Mouse (Mus musculus) layer of hippocampus, adult 2 months (tissue): ENCODE data around the gene Dock1. TPM values are rescaled to one million over a fixed set of nuclear protein-coding genes. Genes with fewer than 3 reads are reported as not detected.
A peak's percentile ranks its signal among the peaks of the same experiment; 100 is the strongest.

Experiments
- DNase-seq, 2 experiments: peaks; one replicate each; pipeline ENCODE4 v3.0.0; 2022; ENCODE audit warnings: low spot score in 2 of 2
- H3K27ac ChIP-seq: fragments of 200-600 bp; 2 replicates; pipeline ENCODE4 v1.8.1; 2022
- H3K4me3 ChIP-seq: fragments of 200-600 bp; 2 replicates; pipeline ENCODE4 v1.8.1; 2022; ENCODE audit warnings: mild to moderate bottlenecking
- CTCF ChIP-seq: fragments of 200-600 bp; conservative IDR thresholded peaks from 2 replicates; pipeline ENCODE4 v1.8.1; 2022; ENCODE audit warnings: antibody characterized with exemption, mild to moderate bottlenecking, moderate library complexity
- total RNA-seq, 2 experiments: library from RNA; stranded (reverse); gene quantifications; 2 replicates each; pipeline ENCODE4 v1.2.3; 2021

Gene Dock1
- total RNA-seq, 2 experiments from 2014 or later, result 23.8 to 26.5 TPM

DNA sequence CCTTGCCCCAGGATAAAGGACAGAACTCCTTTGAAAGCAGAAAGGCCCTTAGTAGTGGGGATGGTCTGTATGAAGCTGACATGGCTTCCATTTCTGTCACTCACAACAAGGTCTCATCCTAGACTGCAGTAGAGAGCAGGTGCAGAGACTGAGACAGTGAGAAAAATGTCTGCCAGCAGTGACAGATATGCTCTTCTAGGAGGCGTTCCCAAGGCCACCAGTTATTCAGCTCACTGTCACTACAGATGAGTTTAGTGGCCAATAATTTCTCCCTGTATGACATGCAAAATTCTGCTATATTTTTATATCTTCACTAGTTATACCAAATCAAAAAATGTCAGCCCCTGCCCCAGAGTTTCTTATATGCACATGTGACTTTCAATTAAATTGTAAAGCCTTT, 368.5 kb downstream of the Dock1 start:
- Histone ChIP-seq H3K4me3 (no peak overlapping the region), H3K27ac (no peak overlapping the region)
- TF ChIP-seq CTCF, result no peak
- no peak for DNase-seq

DNA sequence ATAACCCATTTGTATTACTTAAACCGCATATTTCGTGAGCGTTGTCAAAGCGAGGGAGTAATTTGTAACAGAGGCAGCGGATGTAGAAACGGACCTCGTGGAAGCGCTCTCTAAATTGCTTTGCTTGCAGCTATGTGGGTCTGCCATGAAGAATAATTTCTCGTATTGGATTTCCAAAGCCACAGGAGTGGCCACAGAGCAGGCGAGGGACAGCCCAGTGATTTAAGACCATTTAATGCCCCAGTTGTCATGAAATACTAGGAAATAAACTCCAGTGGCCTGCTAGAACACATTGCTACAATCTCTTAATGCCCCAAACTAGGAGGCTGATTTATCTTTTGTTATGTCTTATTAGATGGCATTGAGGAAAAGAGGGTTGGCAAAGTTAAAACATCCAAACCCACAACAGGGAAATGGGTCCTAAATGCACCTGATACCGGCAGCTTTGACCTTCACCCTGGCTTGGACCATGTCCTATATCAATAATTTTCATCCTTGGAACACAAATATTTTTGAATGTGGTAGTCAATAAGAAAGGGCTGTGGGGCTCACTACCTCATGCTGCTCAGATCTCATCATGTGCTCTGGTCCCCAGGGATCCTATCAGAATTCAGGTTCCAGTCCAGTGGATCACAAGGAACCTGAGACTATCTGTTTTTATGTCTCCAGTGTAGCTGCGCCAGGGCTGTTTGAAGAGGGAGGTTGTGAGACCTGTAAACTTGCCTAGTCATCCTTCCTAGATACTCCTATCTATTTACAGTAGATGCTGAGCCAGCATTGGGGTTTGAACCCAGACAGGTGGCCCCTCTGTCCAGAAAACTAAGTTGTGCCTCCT, 373.7 kb downstream of the Dock1 start:
- DNase-seq, result no peak
- H3K27ac ChIP-seq, result no peak overlapping the region
- TF ChIP-seq CTCF, result no peak
- H3K4me3 ChIP-seq, result no peak overlapping the region

DNA sequence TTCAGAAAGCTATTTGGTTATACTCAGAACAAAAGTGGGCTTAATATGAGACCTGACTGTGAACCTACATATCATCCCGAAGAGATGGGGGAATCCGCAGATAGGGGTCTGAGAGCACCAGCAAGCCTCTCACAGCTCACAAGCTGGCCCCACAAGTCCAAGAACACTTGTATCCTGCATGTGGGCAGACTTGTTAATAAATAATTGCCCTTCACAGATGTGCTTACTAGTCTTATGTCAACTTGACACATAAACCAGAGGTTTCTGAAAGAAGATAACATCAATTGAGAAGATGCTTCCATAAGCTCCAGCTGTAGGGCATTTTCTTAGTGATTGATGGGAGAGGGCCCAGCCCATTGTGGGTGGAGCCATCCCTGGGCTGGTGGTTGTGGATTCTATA, 379.0 kb downstream of the Dock1 start:
- H3K27ac ChIP-seq, result no peak overlapping the region
- H3K4me3 ChIP-seq, result no peak overlapping the region
- no peak for DNase-seq
- TF ChIP-seq CTCF, result no peak

DNA sequence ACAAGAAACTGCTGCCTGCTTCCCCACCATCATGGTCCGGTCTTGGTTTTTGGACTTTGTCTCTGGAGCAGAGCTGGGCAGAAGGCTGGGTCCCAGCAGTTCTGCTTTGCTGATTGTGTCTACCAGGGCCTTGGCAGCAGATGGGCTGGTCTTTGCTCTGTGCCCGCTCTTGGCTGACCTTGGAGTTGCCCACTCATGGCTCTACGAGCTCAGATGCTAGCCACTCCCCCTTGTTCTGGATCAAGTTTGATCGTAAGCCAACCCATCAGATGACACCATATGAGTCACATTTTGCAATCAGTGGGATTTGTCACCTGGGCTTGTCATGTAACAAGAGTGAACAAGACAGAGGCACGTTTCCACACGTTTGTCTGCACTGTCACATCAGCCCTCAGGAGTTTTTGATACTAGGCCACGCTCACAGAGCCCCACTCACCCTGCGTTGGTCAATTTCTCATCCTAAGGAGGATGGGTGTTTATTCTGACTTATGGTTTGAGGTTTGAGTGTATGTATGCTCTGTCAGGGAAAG, 382.8 kb downstream of the Dock1 start:
- no peak for TF ChIP-seq CTCF
- DNase-seq, result no peak
- Histone ChIP-seq H3K27ac (no peak overlapping the region), H3K4me3 (no peak overlapping the region)

DNA sequence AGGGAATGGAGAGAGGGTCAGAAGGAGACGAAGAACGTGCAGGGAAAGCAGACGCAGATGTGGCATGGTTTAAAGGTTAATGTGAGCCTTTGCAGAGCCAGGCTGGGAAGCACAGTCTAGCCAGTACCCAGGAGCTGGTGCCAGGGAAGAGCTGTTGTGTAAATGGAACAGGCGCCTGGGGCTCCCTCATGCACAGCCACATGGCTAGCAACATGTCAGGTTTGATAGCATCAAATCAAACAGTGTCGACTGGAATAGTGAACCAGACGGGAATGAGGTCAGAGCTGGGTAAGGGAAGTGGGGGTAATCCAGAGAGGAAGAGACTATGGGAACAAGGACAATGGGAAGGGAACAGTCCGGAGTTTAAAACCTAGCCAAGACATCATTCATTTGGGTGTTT, 384.2 kb downstream of the Dock1 start:
- TF ChIP-seq CTCF, result no peak
- Histone ChIP-seq H3K27ac (no peak overlapping the region), H3K4me3 (no peak overlapping the region)
- peak in 1 of 2 experiments; percentile 13 for DNase-seq

DNA sequence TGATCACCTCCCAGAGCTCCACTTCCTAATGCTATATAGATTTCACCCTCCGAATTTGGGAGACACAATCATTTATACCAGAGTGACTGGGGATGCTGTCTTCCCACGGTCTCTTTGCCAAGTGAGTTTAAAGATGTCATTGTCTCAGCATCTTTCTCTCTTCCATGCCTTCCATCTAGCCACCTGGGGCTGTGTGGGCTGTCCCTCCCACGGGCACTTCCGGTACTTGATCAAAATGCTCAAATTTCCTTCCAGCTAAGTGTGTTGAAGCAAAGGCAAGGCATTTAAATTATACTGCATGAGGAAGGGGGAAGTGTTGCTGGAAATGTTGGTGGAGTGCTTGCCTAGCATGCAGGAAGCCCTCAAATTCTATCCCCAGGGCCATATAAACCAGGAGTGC, 388.6 kb downstream of the Dock1 start:
- peak; percentile 38 to 68 for DNase-seq
- Histone ChIP-seq H3K4me3 (no peak overlapping the region), H3K27ac (peak overlapping the region; percentile 53; the same call in 1 of the 2 replicates)
- no peak for TF ChIP-seq CTCF

DNA sequence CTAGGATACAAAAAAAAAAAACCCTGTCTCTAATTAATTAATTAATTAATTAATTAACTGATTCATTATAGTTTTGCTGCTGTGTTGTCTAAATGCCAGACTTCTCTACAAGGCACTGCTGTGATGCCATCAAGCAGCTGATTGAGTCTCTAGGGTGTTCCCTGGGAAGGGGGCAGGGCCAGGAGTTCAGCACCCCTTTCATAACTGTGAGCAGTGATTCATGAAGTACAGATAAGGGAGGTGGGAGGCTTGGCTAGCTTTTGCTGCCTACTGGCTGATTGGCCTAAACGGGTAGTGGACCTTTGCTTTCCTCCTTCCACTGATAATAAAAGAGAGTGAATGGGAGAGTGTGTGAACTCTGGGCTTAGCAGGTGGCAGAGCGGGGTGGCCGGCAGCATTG, 389.1 kb downstream of the Dock1 start:
- Histone ChIP-seq H3K4me3 (no peak overlapping the region), H3K27ac (peak overlapping the region; percentile 53; the same call in 1 of the 2 replicates)
- TF ChIP-seq CTCF, result no peak
- no peak for DNase-seq

DNA sequence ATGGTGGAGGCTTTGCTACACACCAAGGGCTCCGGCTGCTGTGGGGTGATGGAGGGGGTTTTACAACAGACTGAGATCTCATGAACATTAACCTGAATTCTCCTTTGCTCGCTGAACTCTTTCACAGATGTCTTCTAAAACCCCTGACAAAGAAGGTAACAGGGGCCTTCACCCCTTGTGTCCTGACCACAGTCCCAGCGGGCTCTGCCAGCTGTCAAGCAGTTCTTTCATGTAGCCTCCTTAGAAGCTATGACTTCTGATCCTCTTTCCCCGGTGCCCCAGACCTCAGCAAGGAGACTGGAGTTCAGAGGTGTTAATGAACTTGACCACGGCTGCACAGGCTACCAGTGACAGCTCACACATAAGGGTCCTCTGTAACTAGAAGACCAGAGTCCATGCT, 393.4 kb downstream of the Dock1 start:
- no peak for DNase-seq
- Histone ChIP-seq H3K27ac (no peak overlapping the region), H3K4me3 (no peak overlapping the region)
- no peak for TF ChIP-seq CTCF

DNA sequence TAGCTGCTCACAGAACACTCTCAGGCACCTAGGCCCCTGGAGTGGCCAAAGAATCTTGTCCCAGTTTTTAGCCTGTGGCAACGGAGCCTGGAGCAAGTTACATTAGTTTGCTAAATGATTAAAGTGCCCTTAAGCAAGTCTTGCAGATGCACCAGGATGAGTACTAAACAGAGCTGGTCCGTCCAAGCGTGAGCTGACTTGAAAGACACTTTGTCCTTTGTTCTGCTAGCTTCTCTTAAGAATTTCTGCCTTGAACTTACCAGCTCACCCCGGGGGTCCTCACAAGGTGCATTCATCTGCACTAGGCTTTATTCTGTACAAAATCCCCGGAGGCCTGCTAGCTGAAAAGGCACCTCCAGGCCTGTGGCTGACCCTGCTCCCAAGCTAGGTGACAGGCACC, 394.8 kb downstream of the Dock1 start:
- TF ChIP-seq CTCF, result no peak
- no peak overlapping the region for H3K4me3 ChIP-seq
- no peak for DNase-seq
- H3K27ac ChIP-seq, result no peak overlapping the region

DNA sequence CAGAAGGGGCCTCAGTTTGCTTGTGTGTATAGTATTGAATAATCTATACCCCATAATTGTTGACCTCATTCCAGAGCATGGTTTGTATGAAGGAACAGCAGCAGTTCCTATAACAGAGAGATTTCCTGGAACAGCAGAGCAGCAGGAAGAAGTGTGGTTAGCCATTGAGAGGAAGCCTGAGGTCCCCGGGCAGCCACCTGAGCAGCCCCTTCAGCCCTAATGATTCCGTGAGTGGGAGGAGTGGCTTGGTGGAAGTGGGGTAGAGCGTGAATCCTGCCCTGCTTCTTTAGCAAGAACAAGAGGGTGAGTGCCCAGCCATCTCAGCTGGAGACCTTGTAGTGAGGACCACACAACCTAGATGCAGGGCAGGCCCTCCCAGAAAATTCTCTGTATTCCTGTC, 398.4 kb downstream of the Dock1 start:
- DNase-seq, result no peak
- TF ChIP-seq CTCF, result no peak
- H3K4me3 ChIP-seq, result no peak overlapping the region
- no peak overlapping the region for H3K27ac ChIP-seq

DNA sequence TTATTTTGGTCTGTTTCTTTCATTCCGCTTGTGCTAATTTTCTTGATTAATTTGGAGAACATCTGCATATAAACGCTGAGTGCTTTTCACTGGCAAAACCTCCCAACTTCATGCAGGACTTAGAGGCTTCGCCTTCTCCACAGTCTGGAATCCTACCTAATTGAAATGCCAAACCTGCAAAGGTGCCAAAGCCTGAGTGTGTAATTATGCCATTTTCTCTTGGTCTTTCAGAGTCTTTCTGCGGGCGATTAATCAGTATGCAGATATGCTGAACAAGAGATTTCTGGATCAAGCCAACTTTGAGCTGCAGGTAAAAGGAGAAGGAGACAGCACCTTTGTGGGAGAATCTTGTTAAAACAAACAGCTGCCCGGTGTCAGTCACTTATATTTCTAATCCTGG, 406.4 kb downstream of the Dock1 start:
- Histone ChIP-seq H3K27ac (peak overlapping the region; percentile 18; the same call in 1 of the 2 replicates), H3K4me3 (no peak overlapping the region)
- no peak for DNase-seq
- TF ChIP-seq CTCF, result no peak

DNA sequence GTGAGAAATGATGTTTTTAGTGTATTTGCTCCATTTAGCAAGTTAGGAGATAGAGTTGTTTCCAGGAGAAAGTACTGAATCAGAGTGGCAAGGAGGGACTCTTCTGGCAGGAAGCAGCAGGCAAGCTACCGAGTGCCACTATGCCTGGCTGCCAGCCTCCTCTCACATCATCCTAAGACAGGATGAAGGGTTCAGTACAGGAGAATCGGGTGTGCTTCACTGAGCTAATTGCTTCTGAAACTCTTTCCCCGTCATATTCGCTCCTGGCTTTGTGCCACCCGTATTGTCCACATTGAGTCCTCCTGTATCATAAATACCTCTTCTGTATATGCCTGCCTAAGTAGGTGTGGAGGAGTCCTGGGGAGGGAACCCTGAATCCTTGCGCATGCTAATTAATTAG, 406.9 kb downstream of the Dock1 start:
- no peak for TF ChIP-seq CTCF
- Histone ChIP-seq H3K4me3 (no peak overlapping the region), H3K27ac (peak overlapping the region; percentile 18; the same call in 1 of the 2 replicates)
- DNase-seq, result no peak

DNA sequence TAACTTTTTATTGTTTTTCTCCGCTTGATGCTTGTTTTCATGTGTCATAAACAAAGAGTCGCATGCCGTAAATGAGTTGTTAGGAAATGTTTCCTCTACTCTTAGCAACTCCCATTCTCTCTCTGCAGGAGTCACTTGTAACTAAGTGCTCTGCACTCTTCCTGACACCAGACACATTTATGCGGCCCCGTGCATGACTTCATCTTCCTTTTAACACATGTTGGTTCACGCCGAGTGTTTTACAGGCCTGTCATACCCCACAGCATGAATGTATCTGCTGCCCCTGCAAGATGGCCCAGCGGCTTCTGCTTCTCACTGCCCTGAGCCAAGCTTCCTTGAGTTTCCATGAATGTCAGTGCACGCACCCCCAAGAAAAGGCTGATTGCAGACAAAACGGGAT, 407.4 kb downstream of the Dock1 start:
- H3K4me3 ChIP-seq, result no peak overlapping the region

DNA sequence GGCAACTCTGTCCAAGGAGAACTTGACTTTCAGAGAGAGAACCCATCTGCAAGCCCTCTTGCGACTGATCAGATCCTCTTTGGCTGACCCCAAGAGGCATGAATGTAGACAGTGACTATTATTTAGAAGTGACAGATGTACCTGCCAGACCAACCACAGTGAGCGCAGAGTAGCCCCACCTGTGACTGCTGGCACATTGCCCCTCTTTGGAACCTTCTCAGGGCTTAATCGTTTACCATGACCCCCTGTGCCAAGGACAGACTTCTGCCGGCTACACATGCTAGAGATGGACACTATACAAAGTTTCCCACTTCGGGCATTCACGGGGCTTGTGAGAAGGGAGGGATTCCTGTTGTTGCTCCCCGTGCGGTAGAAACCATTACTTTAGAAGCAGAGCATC, 413.0 kb downstream of the Dock1 start:
- no peak for TF ChIP-seq CTCF
- H3K4me3 ChIP-seq, result no peak overlapping the region
- no peak overlapping the region for H3K27ac ChIP-seq
- DNase-seq, result no peak

More for the DNA sequence above, 407.4 kb downstream of the Dock1 start:
- H3K27ac ChIP-seq, result no peak overlapping the region
- DNase-seq, result no peak
- no peak for TF ChIP-seq CTCF
